Mouse (Mus musculus) CH12F3 (cell line): Measurements from ENCODE around the gene Psmd11.
"Not testable (repeated sequence)": the region's sequence is repeated elsewhere in the genome, so short reads cannot be mapped to it uniquely, and the experiment has no call there.

ENCODE experiments used
- in situ Hi-C: fragments of 300-500 bp; cut with MboI; formaldehyde crosslinking; loops from 2 replicates; pipeline ENCODE4 v1.14.3; 2020; ENCODE audit warnings: low sequenced_read_pairs

Psmd11 gene

GRCm38 (mm10) chr11:80425247-80425778 is 3.1 kb upstream of the Psmd11 start:
- in situ Hi-C loops: no loop called here

GRCm38 (mm10) chr11:80426029-80426813 is 2.2 kb upstream of the Psmd11 start:
- in situ Hi-C loops: not testable (repeated sequence)

- in situ Hi-C loops: no loop called here
Observed at GRCm38 (mm10) chr11:80429009-80429475, 627 bp downstream of the Psmd11 start.

- in situ Hi-C loops: no loop called here
Observed at GRCm38 (mm10) chr11:80429500-80430166, 1.2 kb downstream of the Psmd11 start.

GRCm38 (mm10) chr11:80430366-80430910 is 2.0 kb downstream of the Psmd11 start:
- in situ Hi-C loops: no loop called here

GRCm38 (mm10) chr11:80446916-80447315 is 18.5 kb downstream of the Psmd11 start:
- in situ Hi-C loops: no loop called here

- in situ Hi-C loops: loop anchor here (25.0 kb wide), 1 partner anchor 212 kb away; no protein-coding TSS in a partner anchor
Observed at GRCm38 (mm10) chr11:80449859-80450258, 21.4 kb downstream of the Psmd11 start.

GRCm38 (mm10) chr11:80452242-80452641 is 23.8 kb downstream of the Psmd11 start:
- in situ Hi-C loops: loop anchor here (25.0 kb wide), 1 partner anchor 210 kb away; no protein-coding TSS in a partner anchor

GRCm38 (mm10) chr11:80453198-80453597 is 24.8 kb downstream of the Psmd11 start:
- in situ Hi-C loops: loop anchor here (25.0 kb wide), 1 partner anchor 209 kb away; no protein-coding TSS in a partner anchor

GRCm38 (mm10) chr11:80463605-80464130 is 35.3 kb downstream of the Psmd11 start:
- in situ Hi-C loops: loop anchor here (25.0 kb wide), 1 partner anchor 199 kb away; no protein-coding TSS in a partner anchor

GRCm38 (mm10) chr11:80471836-80472605 is 43.6 kb downstream of the Psmd11 start:
- in situ Hi-C loops: loop anchor here (25.0 kb wide), 1 partner anchor 190 kb away; no protein-coding TSS in a partner anchor

- in situ Hi-C loops: loop anchor here (25.0 kb wide), 1 partner anchor 188 kb away; no protein-coding TSS in a partner anchor
Observed at GRCm38 (mm10) chr11:80474175-80474691, 45.8 kb downstream of the Psmd11 start.

GRCm38 (mm10) chr11:80474846-80475245 is 46.4 kb downstream of the Psmd11 start:
- in situ Hi-C loops: loop anchor here (25.0 kb wide), 1 partner anchor 187 kb away; no protein-coding TSS in a partner anchor

GRCm38 (mm10) chr11:80475544-80475943 is 47.1 kb downstream of the Psmd11 start:
- in situ Hi-C loops: no loop called here

GRCm38 (mm10) chr11:80476222-80477189 is 48.1 kb downstream of the Psmd11 start, which contains the start of gene Cdk5r1:
TSS of gene Cdk5r1 (plus strand) at chr11:80477023.
- in situ Hi-C loops: no loop called here

- in situ Hi-C loops: no loop called here
Observed at GRCm38 (mm10) chr11:80477341-80478199, 49.2 kb downstream of the Psmd11 start.

- in situ Hi-C loops: no loop called here
Observed at GRCm38 (mm10) chr11:80478694-80479412, 50.4 kb downstream of the Psmd11 start.
